Mouse (Mus musculus): ENCODE data around the gene Cdh1.

- TF ChIP-seq KAT2A (conservative IDR thresholded peaks at IDR 0.05; ENCODE audit: low read depth, low read length) (no peak), RCOR1 (IDR thresholded peaks at IDR 0.05; ENCODE audit: low read depth, low read length) (no peak; the same call in 1 of the 2 replicates)
These were observed 80.0 kb downstream of the Cdh1 start, which contains the start of gene Tango6 for GRCm38 (mm10) chr8:106682971-106683668.

Data from MEL (cell line).